Mouse (Mus musculus): ENCODE measurements around the gene Noxo1.

Noxo1 gene

GRCm38 (mm10) chr17:24739926-24740325 lies 43.9 kb downstream of the Noxo1 start:
- no peak for DNase-seq (ENCODE audit: low spot score)

- DNase-seq (ENCODE audit: low spot score) = no peak
Measured at GRCm38 (mm10) chr17:24742307-24742706, 46.3 kb downstream of the Noxo1 start.

GRCm38 (mm10) chr17:24743896-24744295 lies 47.9 kb downstream of the Noxo1 start:
- DNase-seq (ENCODE audit: low spot score) = no peak

GRCm38 (mm10) chr17:24744381-24744780 lies 48.3 kb downstream of the Noxo1 start:
- DNase-seq (ENCODE audit: low spot score) = no peak

- peak; percentile 83 for DNase-seq (ENCODE audit: low spot score)
Measured at GRCm38 (mm10) chr17:24745526-24746497, 49.8 kb downstream of the Noxo1 start.

GRCm38 (mm10) chr17:24746986-24747385 lies 51.0 kb downstream of the Noxo1 start:
- DNase-seq (ENCODE audit: low spot score) = no peak

Measured in c-Kit-positive CD71-positive TER-119-positive erythroid progenitor cells, embryonic 14.5 days (primary cell).